Mouse (Mus musculus): ENCODE data around the gene Osgin1.

Gene Osgin1

DNA sequence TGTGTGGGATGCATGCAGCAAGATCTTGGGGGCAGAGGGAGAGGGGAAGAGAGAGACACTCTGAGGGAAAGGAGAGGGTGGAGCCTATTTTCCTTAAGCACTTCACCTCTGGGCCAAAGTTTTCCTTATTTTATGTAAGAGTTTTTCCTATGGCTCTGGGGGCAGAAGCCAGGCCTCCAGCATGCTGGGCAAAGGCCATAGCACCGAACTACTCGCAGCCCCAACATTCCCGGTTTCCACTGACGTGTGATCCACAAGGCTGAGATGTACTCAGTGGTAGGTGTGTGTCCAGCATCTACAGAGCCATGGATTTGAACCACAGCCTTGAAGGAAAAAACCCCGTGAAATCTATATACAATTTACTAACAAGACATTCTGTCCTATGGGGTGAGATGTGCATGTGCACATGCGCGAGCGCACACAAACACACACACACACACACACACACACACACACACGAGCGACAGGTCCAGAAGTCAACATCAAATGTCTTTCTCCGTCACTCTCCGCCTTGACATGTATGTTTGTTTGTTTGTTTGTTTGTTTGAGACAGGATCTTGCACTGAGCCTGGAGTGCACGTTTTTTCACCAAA lies at the start of gene Osgin1:
Osgin1 (plus strand) TSS at position 543 of the 593 bp plus-strand sequence.
- DNase-seq (ENCODE audit: low spot score in 2 of 2) = no peak

DNA sequence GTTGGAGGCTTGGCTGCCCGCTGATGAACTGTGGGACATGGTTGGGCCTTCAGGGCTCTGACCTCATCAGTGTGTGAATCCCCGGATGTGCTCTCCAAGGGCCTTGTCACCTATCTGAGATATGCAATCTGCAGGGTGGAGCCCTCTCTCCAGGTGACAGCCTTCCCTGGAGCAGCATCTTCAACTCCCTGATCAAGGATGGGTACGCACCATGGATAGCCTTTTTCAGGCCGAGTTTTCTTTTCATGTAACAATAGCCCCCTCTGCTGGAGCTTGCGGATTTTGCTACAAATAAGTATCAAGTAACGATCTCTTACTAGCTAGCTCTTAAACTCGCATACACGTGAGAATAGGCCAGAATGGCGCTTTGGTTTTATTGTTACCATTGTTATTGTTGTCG lies 49.4 kb upstream of the Osgin1 start:
- DNase-seq (ENCODE audit: low spot score in 2 of 2) = peak in 1 of 2 experiments; percentile 58

DNA sequence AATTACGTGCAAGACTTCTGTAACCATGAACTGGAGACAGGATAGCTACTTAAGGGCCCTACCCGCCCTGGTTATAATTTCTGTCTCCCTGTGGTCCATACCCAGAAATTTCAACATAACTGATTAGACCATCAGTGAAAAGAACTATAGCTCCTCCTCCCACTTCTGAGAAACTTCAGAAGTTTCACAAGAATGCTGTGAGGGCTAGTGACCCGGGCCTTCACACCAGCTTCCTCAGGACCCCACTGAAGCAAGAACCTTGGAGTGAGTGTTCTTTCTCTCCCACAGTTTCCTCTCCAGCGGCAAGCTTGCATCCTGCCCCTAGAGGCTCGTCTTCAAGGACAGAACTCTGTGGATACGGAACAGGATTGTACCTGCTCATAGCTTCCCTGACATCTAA lies 48.1 kb upstream of the Osgin1 start:
- DNase-seq (ENCODE audit: low spot score in 2 of 2) = no peak

DNA sequence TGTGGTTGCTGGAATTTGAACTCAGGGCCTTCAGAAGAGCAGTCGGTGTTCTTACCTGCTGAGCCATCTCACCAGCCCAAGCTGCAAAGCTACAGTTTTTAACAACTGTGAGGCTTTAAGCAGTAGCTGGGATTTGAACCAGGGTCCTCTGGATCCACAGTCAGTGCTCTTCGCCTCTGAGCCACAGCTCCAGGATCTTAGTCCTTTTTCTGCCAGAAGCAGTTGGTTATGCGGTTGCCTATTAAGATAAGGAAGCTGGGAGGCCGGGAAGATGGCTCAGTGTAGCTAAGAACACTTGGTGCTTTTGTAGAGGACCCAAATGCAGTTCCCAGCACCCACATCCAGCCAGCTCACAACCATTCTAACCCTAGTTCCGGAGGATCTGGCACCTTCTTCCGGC lies 46.9 kb upstream of the Osgin1 start:
- DNase-seq (ENCODE audit: low spot score in 2 of 2) = no peak

DNA sequence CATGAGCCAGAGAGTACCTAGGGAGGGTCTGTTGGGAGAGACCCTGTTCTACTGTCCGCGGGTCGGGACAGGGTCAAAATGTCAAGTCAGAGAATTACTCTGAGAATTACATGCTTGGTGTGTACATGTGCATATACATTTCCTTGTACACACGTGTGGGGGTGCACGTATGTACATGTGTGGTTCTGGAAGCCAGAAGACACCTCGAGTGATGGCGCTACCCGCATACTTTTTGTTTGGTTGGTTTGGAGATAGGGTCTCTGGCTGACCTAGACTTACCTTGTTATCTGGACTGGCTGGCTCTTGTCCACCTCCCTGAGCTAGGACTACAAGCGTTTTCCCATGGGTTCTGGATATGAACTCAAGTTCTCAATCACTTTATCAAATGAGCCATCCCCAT lies 39.8 kb upstream of the Osgin1 start:
- no peak for DNase-seq (ENCODE audit: low spot score in 2 of 2)

DNA sequence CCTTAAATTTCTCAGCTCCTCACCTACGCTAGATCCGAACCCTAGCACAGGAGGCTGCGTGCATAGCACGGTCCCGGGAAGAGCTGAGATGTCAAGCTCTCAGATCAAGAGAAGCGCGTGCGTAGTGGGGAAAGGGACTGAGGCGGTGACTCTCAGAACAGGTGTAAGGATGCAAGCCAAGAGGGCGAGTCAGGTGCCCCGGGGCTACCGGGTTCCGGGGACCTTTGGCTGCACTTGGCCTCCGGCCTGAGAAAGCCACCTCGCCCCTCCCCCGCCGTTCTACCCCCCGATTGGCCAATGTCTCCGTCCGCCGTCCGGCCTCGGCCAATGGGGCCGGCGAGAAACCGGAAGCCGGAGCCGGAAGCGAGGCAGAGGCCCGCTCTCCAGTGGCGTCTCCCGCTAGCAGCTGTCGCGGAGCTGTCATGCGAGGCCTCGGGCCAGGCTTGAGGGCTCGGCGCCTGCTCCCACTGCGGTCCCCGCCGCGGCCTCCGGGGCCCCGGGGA lies 39.3 kb upstream of the Osgin1 start, which contains the start of gene Mlycd:
Mlycd (plus strand) TSS at position 355 of the 503 bp plus-strand sequence.
- DNase-seq (ENCODE audit: low spot score in 2 of 2) = peak; percentile 93 to 95

DNA sequence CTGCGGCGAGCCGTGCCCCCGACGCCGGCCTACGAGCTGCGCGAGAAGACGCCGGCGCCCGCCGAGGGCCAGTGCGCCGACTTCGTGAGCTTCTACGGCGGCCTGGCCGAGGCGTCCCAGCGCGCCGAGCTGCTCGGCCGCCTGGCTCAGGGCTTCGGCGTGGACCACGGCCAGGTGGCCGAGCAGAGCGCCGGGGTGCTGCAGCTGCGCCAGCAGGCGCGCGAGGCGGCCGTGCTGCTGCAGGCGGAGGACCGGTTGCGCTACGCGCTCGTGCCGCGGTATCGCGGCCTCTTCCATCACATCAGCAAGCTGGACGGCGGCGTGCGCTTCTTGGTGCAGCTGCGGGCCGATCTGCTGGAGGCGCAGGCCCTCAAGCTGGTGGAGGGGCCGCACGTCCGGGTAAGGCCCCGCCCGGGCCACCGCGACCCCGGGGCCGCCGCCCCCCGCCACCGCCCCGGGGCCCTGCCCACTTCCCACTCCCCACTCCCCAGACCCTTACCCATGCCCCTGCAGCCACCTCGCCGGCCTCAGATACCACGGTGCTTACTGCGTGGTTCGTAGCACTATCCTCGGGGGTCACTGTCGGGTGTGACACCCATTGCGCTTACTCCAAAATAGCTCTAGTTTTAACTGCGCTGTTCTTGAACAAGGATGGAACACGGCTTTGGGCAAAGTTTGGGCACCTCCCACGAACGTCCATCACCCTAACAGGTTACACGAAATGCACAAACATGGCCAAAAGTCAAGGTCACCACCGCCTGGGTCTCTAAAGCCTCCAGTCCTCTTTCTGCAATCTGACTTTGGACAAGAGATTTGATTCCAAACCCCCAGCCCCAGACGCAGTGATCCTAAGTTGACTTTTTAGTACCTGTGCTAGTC lies 38.6 kb upstream of the Osgin1 start:
- no peak for DNase-seq (ENCODE audit: low spot score in 2 of 2)

DNA sequence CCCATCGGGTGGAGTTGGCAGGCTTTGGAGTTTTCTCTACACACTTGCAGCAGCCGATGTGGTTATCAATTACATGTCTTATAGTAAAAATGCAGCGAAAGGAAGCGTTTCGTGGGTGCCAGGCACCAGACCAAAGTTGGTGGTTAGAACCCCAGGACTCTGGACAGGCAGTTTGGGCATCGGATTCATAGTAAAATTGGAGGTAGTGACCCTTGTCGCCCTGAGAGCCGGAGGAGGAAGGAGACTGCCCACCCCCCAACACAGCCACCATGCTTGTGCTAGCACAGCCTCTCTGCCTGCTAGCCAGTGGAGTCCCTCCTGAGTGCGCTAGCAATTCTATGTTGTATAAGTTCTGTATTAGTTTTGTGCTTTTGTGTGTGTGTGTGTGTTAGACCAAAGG lies 35.4 kb upstream of the Osgin1 start:
- no peak for DNase-seq (ENCODE audit: low spot score in 2 of 2)

DNA sequence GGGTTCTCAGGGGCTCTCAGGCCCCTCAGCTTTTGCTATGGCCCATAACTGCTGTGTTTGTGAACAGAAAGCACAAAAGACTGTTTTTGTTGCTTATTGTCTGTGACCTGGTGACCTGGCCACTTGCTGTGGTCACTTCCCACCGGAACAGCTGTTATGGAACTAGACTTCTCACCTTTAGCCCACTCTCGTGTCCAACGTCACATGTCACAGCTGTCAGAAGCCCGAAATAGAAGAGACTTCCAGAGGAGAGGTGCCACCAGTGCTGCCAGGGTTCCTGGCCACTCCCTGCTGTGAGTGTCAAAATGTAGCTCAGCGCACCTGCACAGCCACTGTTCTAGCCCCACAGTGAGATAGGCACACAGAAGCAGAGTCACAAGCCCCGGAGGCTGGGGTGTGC lies 34.7 kb upstream of the Osgin1 start:
- DNase-seq (ENCODE audit: low spot score in 2 of 2) = peak; percentile 46 to 70

DNA sequence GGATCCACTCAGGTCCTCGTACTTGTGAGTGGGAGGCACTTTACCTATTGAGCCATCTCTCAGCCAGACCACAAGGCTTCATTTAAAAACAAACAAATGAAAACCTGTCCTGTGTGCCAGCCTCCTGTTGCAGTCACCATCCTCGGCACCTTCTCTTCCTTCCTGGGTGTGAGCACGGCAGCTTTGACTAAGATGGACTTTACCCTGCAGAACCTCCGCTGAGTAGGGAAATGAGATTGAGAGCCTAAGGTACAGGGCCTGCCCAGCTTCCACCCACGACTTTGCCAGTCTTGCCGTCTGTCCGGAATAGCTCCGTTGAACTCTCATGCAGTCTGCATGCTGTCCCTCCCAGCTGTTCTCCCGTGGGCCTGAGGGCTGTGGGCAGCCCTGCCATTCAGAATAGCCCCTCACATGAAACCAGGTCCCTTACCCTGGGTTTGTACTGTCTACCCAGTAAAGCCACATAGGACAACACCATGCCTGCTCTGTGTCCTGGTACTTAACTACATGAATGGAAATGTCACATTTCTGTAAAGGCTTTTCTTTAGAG lies 33.7 kb upstream of the Osgin1 start:
- DNase-seq (ENCODE audit: low spot score in 2 of 2) = no peak

DNA sequence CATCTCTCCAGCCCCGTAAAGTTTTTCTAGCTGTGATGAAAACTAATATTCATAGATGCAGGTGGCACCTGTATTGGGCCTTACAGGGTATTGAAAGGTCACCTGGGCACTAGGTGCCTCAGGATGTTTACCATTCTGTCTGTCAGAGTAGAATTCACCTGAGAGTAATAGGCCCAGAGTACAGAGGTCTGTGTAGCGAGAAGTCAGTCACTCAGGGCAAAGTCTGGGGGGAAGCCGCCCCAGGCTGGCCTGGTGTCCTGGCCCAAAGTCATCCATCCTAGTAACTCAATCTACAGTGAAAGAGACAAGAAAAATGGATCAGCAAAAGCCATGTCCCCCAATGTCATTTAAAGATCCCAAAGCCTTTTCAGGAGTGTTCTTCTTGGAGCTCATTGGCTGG lies 33.0 kb upstream of the Osgin1 start:
- no peak for DNase-seq (ENCODE audit: low spot score in 2 of 2)

- no peak for DNase-seq (ENCODE audit: low spot score in 2 of 2)
Observed at GRCm38 (mm10) chr8:119403912-119404311, 30.0 kb upstream of the Osgin1 start.

DNA sequence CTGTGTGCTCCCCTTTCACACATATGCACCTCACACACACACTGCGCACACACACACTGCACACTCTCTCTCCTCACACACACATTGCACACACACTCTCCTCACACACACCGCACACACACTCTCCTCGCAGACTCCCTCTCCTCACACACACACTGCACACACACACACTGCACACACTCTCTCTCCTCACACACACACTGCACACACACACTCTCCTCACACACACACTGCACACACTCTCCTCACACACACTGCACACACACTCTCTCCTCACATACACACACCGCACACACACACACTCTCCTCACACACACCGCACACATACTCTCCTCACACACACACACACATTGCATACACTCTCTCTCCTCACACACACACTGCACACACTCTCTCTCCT lies 29.3 kb upstream of the Osgin1 start:
- no peak for DNase-seq (ENCODE audit: low spot score in 2 of 2)

- no peak for DNase-seq (ENCODE audit: low spot score in 2 of 2)
Observed at GRCm38 (mm10) chr8:119408311-119408710, 25.6 kb upstream of the Osgin1 start.

DNA sequence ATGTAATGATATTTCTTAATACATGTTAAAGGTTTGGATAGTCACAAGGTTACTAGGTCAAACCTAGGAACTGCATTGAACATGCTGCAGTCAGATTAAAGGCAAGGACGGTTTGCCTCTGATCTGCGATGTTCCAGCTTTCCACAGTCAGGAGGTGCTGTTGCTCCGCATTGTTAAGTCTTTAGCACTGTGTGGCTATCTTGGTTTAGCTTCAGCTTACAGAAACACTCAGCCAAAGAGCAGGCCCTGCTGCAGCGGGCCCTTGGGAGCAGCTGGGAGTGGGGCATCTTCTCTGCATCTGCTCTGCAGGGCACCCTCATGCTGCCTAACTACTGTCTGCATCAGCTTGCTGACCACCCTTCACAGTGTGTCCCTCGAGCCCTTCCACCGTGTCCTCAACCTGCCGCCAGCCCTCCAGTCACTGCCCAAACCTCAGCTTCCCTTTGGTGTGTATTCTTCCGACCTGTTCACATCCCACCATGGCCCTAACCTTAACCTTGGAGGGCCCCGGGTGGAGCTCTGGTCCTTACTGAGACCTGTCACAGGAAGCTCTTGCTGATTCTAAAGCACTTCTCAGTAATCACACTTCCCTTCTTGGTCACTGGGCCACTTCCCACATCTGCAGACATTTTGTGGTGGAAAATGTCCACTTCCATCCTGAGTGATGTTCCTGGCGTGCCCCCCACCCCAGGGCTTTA lies 21.7 kb upstream of the Osgin1 start:
- DNase-seq (ENCODE audit: low spot score in 2 of 2) = no peak

GRCm38 (mm10) chr8:119412735-119413498 lies 21.0 kb upstream of the Osgin1 start:
- DNase-seq (ENCODE audit: low spot score in 2 of 2) = peak; percentile 48 to 69

- no peak for DNase-seq (ENCODE audit: low spot score in 2 of 2)
Observed at GRCm38 (mm10) chr8:119413605-119414004, 20.3 kb upstream of the Osgin1 start.

DNA sequence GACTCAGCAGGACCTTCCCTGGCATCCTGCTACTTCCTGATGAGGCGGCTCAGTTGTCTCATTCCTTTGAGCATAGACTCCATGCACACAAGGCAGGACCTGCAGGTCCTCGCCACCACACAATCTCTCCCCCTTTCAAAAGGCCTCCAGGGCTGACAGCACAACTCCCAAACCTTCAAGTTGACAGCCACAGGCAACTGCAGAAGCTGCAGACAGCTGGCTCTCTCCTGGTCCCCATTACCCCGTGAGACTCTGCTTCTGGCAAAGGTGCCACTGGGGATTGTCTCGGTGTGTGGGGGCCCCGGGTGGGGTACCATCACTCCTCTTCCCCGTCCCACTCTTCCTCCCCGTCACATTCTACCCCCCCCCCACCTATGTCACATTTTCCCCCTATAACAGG lies 13.6 kb upstream of the Osgin1 start:
- DNase-seq (ENCODE audit: low spot score in 2 of 2) = no peak

- peak in 1 of 2 experiments; percentile 42 for DNase-seq (ENCODE audit: low spot score in 2 of 2)
Observed at GRCm38 (mm10) chr8:119421603-119422122, 12.3 kb upstream of the Osgin1 start.

- peak; percentile 54 to 62 for DNase-seq (ENCODE audit: low spot score in 2 of 2)
Observed at GRCm38 (mm10) chr8:119422123-119422711, 11.7 kb upstream of the Osgin1 start.
